Mouse (Mus musculus): ENCODE results near the gene Chrm3.

DNA sequence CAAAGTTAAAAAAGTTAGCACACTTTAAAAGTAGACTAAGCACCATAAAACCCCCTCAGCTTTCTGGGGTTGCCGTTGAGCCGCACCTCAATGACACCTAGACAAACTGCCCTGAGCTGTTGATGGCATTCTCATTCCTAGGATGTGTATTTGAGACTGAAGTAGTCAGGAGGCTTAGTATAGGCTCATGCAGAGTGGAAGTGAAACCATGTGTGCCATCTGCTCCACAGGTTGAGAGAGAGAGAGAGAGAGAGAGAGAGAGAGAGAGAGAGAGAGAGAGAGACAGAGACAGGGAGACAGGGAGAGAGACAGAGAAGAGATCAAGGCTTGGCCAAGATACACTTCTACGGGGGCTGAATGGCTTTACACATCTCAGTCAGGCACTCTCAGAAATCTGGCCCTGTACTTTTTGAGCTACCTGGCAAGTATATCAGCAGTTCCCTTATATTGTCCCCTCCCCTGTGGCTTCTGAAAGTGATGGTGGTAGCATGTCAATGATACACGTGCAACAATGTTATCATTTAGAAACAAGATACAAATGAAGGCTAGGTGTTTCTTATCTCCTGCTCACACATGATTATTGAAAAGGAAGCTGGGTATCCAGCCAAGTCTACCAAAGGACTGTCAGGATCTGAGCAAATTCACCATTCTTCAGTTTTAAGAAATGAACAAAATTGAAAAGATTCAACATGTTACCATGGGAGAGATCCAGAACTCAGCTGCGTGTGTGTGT is 459.8 kb downstream of the Chrm3 start:
- no peak for TF ChIP-seq CTCF (IDR thresholded peaks at IDR 0.05; ENCODE audit: extremely low read depth, insufficient read depth, low read length)
- no peak for TF ChIP-seq POLR2A (IDR thresholded peaks at IDR 0.05; ENCODE audit: extremely low read depth, insufficient read depth, low read length)
